Mouse (Mus musculus) stomach, postnatal 0 days (tissue): ENCODE data around the gene Prpf40b.

Source experiments
- CTCF ChIP-seq: IDR thresholded peaks from 2 replicates; pipeline ENCODE4 v1.5.1; 2016; ENCODE audit warnings: antibody characterized with exemption, low read depth, mild to moderate bottlenecking, moderate library complexity
- EP300 ChIP-seq: optimal IDR thresholded peaks from 2 replicates; pipeline ENCODE3; 2016; ENCODE audit warnings: antibody characterized with exemption

GRCm38 (mm10) chr15:99341102-99341501, 46.2 kb downstream of the Prpf40b start:
- TF ChIP-seq CTCF (no peak), EP300 (no peak)
